In genomic region chr10:92170856-92171255, GRCm38 (mm10) we compare ENCODE assay signal across 21 mouse cellular contexts.
A peak's percentile ranks its signal among the peaks of the same experiment; 100 is the strongest.
DNase-seq lines count a peak whose midpoint lies in the region; ATAC-seq lines count a peak whose summit lies in the region.
"Had no signal": no experiment of that assay in that cellular context is flagged by ENCODE, and none has a peak within 500 bp of the region (broad histone marks: within the 10 kb centered on the region; RNA-seq: fewer than 3 reads in every experiment).

No protein-coding gene starts in this region.

- H3K4me2 ChIP-seq in forebrain, embryonic 13.5 days = peak overlapping the region; percentile 15
- no peak overlapping the region for H3K4me2 ChIP-seq in forebrain, embryonic 11.5 days (ENCODE audit: low read depth, low read length, severe bottlenecking)
- no peak overlapping the region for H3K4me2 ChIP-seq in hindbrain, embryonic 13.5 days
- no peak overlapping the region for H3K4me2 ChIP-seq in hindbrain, embryonic 12.5 days (replicated peaks)
- no peak overlapping the region for H3K4me2 ChIP-seq in midbrain, embryonic 13.5 days (replicated peaks)
- H3K4me2 ChIP-seq in midbrain, embryonic 16.5 days (ENCODE audit: low read length) = peak overlapping the region; percentile 34; the same call in 1 of the 2 replicates
- H3K4me2 ChIP-seq: embryonic facial prominence, embryonic 13.5 days had no signal

- H3K36me3 ChIP-seq in forebrain, embryonic 13.5 days (ENCODE audit: poor library complexity, severe bottlenecking) = no peaks in the 10 kb centered on the region
- no peaks in the 10 kb centered on the region for H3K36me3 ChIP-seq in forebrain, embryonic 11.5 days (ENCODE audit: control insufficient read depth, insufficient read depth, low read length)
- no peaks in the 10 kb centered on the region for H3K36me3 ChIP-seq in hindbrain, embryonic 13.5 days
- no peaks in the 10 kb centered on the region for H3K36me3 ChIP-seq in hindbrain, embryonic 12.5 days
- no peaks in the 10 kb centered on the region for H3K36me3 ChIP-seq in midbrain, embryonic 10.5 days
- H3K36me3 ChIP-seq in midbrain, embryonic 13.5 days = no peaks in the 10 kb centered on the region
- H3K36me3 ChIP-seq in midbrain, embryonic 16.5 days (ENCODE audit: control insufficient read depth, insufficient read depth, low read length) = no peaks in the 10 kb centered on the region
- H3K36me3 ChIP-seq: embryonic facial prominence, embryonic 13.5 days; G1E; heart, embryonic 10.5 days had no signal

- H3K27ac ChIP-seq in forebrain, embryonic 13.5 days = no peak overlapping the region
- H3K27ac ChIP-seq in forebrain, embryonic 11.5 days (ENCODE audit: low read depth, low read length) = no peak overlapping the region
- H3K27ac ChIP-seq in hindbrain, embryonic 13.5 days = no peak overlapping the region
- no peak overlapping the region for H3K27ac ChIP-seq in hindbrain, embryonic 12.5 days
- H3K27ac ChIP-seq in midbrain, embryonic 10.5 days (replicated peaks) = peak overlapping the region; percentile 33; the same call in 1 of the 2 replicates
- no peak overlapping the region for H3K27ac ChIP-seq in midbrain, embryonic 13.5 days
- peak overlapping the region; percentile 60 for H3K27ac ChIP-seq in midbrain, embryonic 16.5 days (ENCODE audit: low read length)
- H3K27ac ChIP-seq: embryonic facial prominence, embryonic 13.5 days; heart, embryonic 10.5 days had no signal

- DNase-seq in forebrain, embryonic 11.5 days (ENCODE audit: low spot score) = no peak
- DNase-seq in midbrain, embryonic 10.5 days (ENCODE audit: low spot score) = no peak
- no peak for DNase-seq in urinary bladder, postnatal 14 days (ENCODE audit: low spot score)
- DNase-seq: adrenal gland, adult 8-10 months; B cell, adult 2 months; cerebellum, adult 18-20 months; cerebellum, adult 9-11 months; cerebellum, postnatal 36 days; gastrocnemius, postnatal 36 days; heart, adult 18-20 months; heart, postnatal 14 days; kidney, adult 11 months had no signal

- H3K4me1 ChIP-seq in forebrain, embryonic 13.5 days = peaks cover 16% of the 10 kb centered on the region; the same call in 1 of the 2 replicates
- peaks cover 2% of the 10 kb centered on the region; the same call in 1 of the 2 replicates for H3K4me1 ChIP-seq in forebrain, embryonic 11.5 days (replicated peaks; ENCODE audit: control insufficient read depth, insufficient read depth, low read length)
- peaks cover 10% of the 10 kb centered on the region for H3K4me1 ChIP-seq in hindbrain, embryonic 13.5 days (replicated peaks)
- H3K4me1 ChIP-seq in hindbrain, embryonic 12.5 days = no peaks in the 10 kb centered on the region
- H3K4me1 ChIP-seq in midbrain, embryonic 10.5 days = peaks cover 38% of the 10 kb centered on the region
- peaks cover 30% of the 10 kb centered on the region for H3K4me1 ChIP-seq in midbrain, embryonic 13.5 days (replicated peaks)
- H3K4me1 ChIP-seq in midbrain, embryonic 16.5 days (ENCODE audit: control insufficient read depth, insufficient read depth, low read length) = peaks cover 7% of the 10 kb centered on the region; the same call in 1 of the 2 replicates
- H3K4me1 ChIP-seq: embryonic facial prominence, embryonic 13.5 days; heart, embryonic 10.5 days had no signal

- 47% methylated on average over 8 of the region's 8 CpGs for WGBS in forebrain, embryonic 13.5 days
- WGBS in forebrain, embryonic 11.5 days = 68% methylated on average over 8 of the region's 8 CpGs
- 58% methylated on average over 8 of the region's 8 CpGs for WGBS in hindbrain, embryonic 13.5 days
- WGBS in hindbrain, embryonic 12.5 days = 73% methylated on average over 8 of the region's 8 CpGs
- WGBS in midbrain, embryonic 10.5 days = 80% methylated on average over 8 of the region's 8 CpGs
- 42% methylated on average over 8 of the region's 8 CpGs for WGBS in midbrain, embryonic 13.5 days
- WGBS in midbrain, embryonic 16.5 days = 39% methylated on average over 8 of the region's 8 CpGs

- no peak overlapping the region for H3K4me3 ChIP-seq in forebrain, embryonic 13.5 days
- no peak overlapping the region for H3K4me3 ChIP-seq in forebrain, embryonic 11.5 days (ENCODE audit: low read depth, low read length)
- no peak overlapping the region for H3K4me3 ChIP-seq in hindbrain, embryonic 13.5 days
- H3K4me3 ChIP-seq in hindbrain, embryonic 12.5 days = no peak overlapping the region
- no peak overlapping the region for H3K4me3 ChIP-seq in midbrain, embryonic 10.5 days
- H3K4me3 ChIP-seq in midbrain, embryonic 13.5 days (replicated peaks) = no peak overlapping the region
- no peak overlapping the region for H3K4me3 ChIP-seq in midbrain, embryonic 16.5 days (ENCODE audit: low read depth, low read length)
- H3K4me3 ChIP-seq: embryonic facial prominence, embryonic 13.5 days; heart, embryonic 10.5 days had no signal

- H3K9ac ChIP-seq in forebrain, embryonic 13.5 days = no peak overlapping the region
- H3K9ac ChIP-seq in forebrain, embryonic 11.5 days (ENCODE audit: low read length) = no peak overlapping the region
- H3K9ac ChIP-seq in hindbrain, embryonic 13.5 days = peak overlapping the region; percentile 40; the same call in 1 of the 2 replicates
- H3K9ac ChIP-seq in hindbrain, embryonic 12.5 days = no peak overlapping the region
- no peak overlapping the region for H3K9ac ChIP-seq in midbrain, embryonic 13.5 days (replicated peaks)
- no peak overlapping the region for H3K9ac ChIP-seq in midbrain, embryonic 16.5 days (ENCODE audit: low read depth, low read length)
- H3K9ac ChIP-seq: embryonic facial prominence, embryonic 13.5 days had no signal

- ATAC-seq in forebrain, embryonic 13.5 days = no peak
- ATAC-seq in forebrain, embryonic 11.5 days (replicated peaks; ENCODE audit: low FRiP score) = no peak
- no peak for ATAC-seq in hindbrain, embryonic 13.5 days (ENCODE audit: low FRiP score)
- ATAC-seq in hindbrain, embryonic 12.5 days (ENCODE audit: low FRiP score) = no peak
- no peak for ATAC-seq in midbrain, embryonic 13.5 days
- no peak for ATAC-seq in midbrain, embryonic 16.5 days
- ATAC-seq: CD4-positive, CD25-positive, alpha-beta regulatory T cell, adult 4 months had no signal

- no peaks in the 10 kb centered on the region for H3K9me3 ChIP-seq in forebrain, embryonic 13.5 days (replicated peaks)
- H3K9me3 ChIP-seq in forebrain, embryonic 11.5 days (ENCODE audit: control insufficient read depth, low read length) = no peaks in the 10 kb centered on the region; the same call in 1 of the 2 replicates
- H3K9me3 ChIP-seq in hindbrain, embryonic 13.5 days = no peaks in the 10 kb centered on the region
- no peaks in the 10 kb centered on the region for H3K9me3 ChIP-seq in hindbrain, embryonic 12.5 days (replicated peaks)
- H3K9me3 ChIP-seq in midbrain, embryonic 10.5 days (replicated peaks) = no peaks in the 10 kb centered on the region
- no peaks in the 10 kb centered on the region for H3K9me3 ChIP-seq in midbrain, embryonic 13.5 days
- H3K9me3 ChIP-seq in midbrain, embryonic 16.5 days (replicated peaks; ENCODE audit: control insufficient read depth, low read length, poor library complexity, severe bottlenecking) = no peaks in the 10 kb centered on the region
- H3K9me3 ChIP-seq: embryonic facial prominence, embryonic 13.5 days; heart, embryonic 10.5 days had no signal

- H3K27me3 ChIP-seq in forebrain, embryonic 13.5 days = no peaks in the 10 kb centered on the region
- H3K27me3 ChIP-seq in forebrain, embryonic 11.5 days (ENCODE audit: control insufficient read depth, insufficient read depth, low read length) = peaks cover 2% of the 10 kb centered on the region; the same call in 1 of the 2 replicates
- no peaks in the 10 kb centered on the region; the same call in 1 of the 2 replicates for H3K27me3 ChIP-seq in hindbrain, embryonic 13.5 days
- H3K27me3 ChIP-seq in hindbrain, embryonic 12.5 days = peaks cover 5% of the 10 kb centered on the region; the same call in 1 of the 2 replicates
- peaks cover 22% of the 10 kb centered on the region for H3K27me3 ChIP-seq in midbrain, embryonic 10.5 days (ENCODE audit: low read depth, poor library complexity, severe bottlenecking)
- H3K27me3 ChIP-seq in midbrain, embryonic 13.5 days = peaks cover 9% of the 10 kb centered on the region; the same call in 1 of the 2 replicates
- H3K27me3 ChIP-seq in midbrain, embryonic 16.5 days (ENCODE audit: control insufficient read depth, insufficient read depth, low read depth, low read length) = no peaks in the 10 kb centered on the region

Comparison
In these comparisons a context has a peak if more than half of its experiments do, and no peak if none do; other contexts are left out.
1. H3K27ac ChIP-seq: peak in midbrain, embryonic 10.5 days (single experiment) and midbrain, embryonic 16.5 days (single experiment); none in forebrain, embryonic 13.5 days (single experiment), forebrain, embryonic 11.5 days (single experiment), hindbrain, embryonic 13.5 days (single experiment), hindbrain, embryonic 12.5 days (single experiment) and midbrain, embryonic 13.5 days (single experiment).
2. H3K4me2 ChIP-seq: peak in forebrain, embryonic 13.5 days (single experiment) and midbrain, embryonic 16.5 days (single experiment); none in forebrain, embryonic 11.5 days (single experiment), hindbrain, embryonic 13.5 days (single experiment), hindbrain, embryonic 12.5 days (single experiment) and midbrain, embryonic 13.5 days (single experiment).